Mouse (Mus musculus) urinary bladder, postnatal 14 days (tissue): ENCODE results near the gene Timm8a1.

Source experiments
- DNase-seq: peaks from one replicate; pipeline ENCODE4 v3.0.0; 2021; ENCODE audit warnings: low spot score

Timm8a1 gene

GRCm38 (mm10) chrX:134525260-134525659, 16.4 kb downstream of the Timm8a1 start:
- no peak for DNase-seq

- DNase-seq = no peak
Measured at GRCm38 (mm10) chrX:134523772-134524171, 17.9 kb downstream of the Timm8a1 start.

DNA sequence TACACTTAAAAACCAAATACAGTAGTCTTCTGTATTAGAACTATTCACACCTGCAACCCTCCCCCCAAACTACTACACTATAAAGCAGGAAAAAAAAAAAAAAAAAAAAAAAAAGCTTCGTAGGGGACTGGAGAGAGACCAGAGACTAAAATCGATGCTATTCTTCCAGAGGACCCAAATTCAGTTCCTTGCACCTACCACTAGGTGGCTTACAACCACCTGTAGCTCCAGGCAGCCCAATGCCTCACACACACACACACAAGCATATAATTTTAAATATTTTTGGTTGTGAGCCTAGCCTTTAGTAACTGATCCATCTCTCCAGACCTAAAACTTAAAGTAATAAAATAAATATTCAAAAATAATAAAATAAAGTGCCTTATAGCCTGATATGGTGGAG, 32.2 kb downstream of the Timm8a1 start:
- no peak for DNase-seq

GRCm38 (mm10) chrX:134507977-134508376, 33.7 kb downstream of the Timm8a1 start:
- DNase-seq = no peak

DNA sequence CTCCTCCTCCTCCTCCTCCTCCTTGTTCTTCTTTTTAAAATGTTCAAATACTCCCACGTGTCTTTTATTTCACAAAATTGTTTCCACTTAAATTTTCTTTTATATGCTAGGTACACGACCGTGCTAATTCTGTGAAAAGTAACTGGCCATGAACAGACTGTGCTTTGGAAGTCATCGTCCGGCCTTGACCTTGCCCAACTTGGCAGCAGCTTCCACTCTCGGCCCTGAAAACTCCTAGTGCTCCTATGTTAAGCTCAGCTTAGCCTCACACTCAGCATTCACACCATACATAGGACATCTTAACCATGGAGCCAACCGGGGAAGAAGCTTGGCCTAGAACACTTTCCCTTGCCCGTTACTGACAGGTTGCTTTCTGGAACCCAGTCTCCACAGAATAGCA, 41.0 kb downstream of the Timm8a1 start:
- DNase-seq = no peak
